Mouse (Mus musculus) stomach, embryonic 16.5 days (tissue): ENCODE data around the gene Ltbp3. TPM values are rescaled to one million over a fixed set of nuclear protein-coding genes. Genes with fewer than 3 reads are reported as not detected.
A peak's percentile ranks its signal among the peaks of the same experiment; 100 is the strongest.

Experiments
- ATAC-seq: fragments of 200-750 bp; cut with Nextera tagmentation; 2 replicates; pipeline ENCODE4 v1.8.0; 2017; ENCODE audit warnings: moderate number of reproducible peaks, moderate TSS enrichment; ENCODE audit not compliant: insufficient read depth, low FRiP score
- H3K27ac ChIP-seq: fragments of 300-500 bp; sonication (generic); 2 replicates; pipeline ENCODE4 v1.5.1; 2014; ENCODE audit warnings: low read length
- H3K27me3 ChIP-seq: fragments of 300-500 bp; sonication (generic); 2 replicates; pipeline ENCODE4 v1.6.1; 2014; ENCODE audit warnings: low read length, control low read depth, mixed read lengths; ENCODE audit not compliant: control insufficient read depth, insufficient read depth
- H3K36me3 ChIP-seq: fragments of 300-500 bp; sonication (generic); 2 replicates; pipeline ENCODE4 v1.6.1; 2014; ENCODE audit warnings: low read length; ENCODE audit not compliant: control insufficient read depth, insufficient read depth
- H3K4me1 ChIP-seq: fragments of 300-500 bp; sonication (generic); 2 replicates; pipeline ENCODE4 v1.6.1; 2014; ENCODE audit warnings: low read length, control low read depth, mixed read lengths; ENCODE audit not compliant: control insufficient read depth, insufficient read depth
- H3K4me2 ChIP-seq: fragments of 300-500 bp; sonication (generic); 2 replicates; pipeline ENCODE4 v1.6.1; 2014; ENCODE audit warnings: low read depth, low read length, mixed read lengths
- H3K4me3 ChIP-seq: fragments of 300-500 bp; sonication (generic); replicated peaks from 2 replicates; pipeline ENCODE4 v1.5.1; 2014; ENCODE audit warnings: mild to moderate bottlenecking, low read length
- H3K9ac ChIP-seq: fragments of 300-500 bp; sonication (generic); 2 replicates; pipeline ENCODE4 v1.6.1; 2014; ENCODE audit warnings: low read length
- H3K9me3 ChIP-seq: fragments of 300-500 bp; sonication (generic); replicated peaks from 2 replicates; pipeline ENCODE4 v1.6.1; 2016; ENCODE audit warnings: low read length, control low read depth; ENCODE audit not compliant: control insufficient read depth
- WGBS: fragments of 180-500 bp; shearing (Covaris S2); extraction: QIAGEN DNeasy Blood & Tissue Kit; methylation state at CpG from one replicate; pipeline ENCODE4 v1.1.7; 2014; 5-methylcytosine and 5-hydroxymethylcytosine counted together
- polyA plus RNA-seq: library from polyadenylated mRNA; unstranded; fragments of >200 nt; fragmentation: Nextera tagmentation; extraction: Ambion mirVana; gene quantifications from 2 replicates; pipeline ENCODE4 v1.2.1, GENCODE M21; 2015

Ltbp3 gene
- polyA plus RNA-seq, 1 experiment from 2014 or later: 24.6 TPM

- 25% methylated on average over 36 of the region's 36 CpGs for WGBS
- H3K27me3 ChIP-seq: no peaks in the 10 kb centered on the region
- ATAC-seq: 0 out of 2 replicates have a peak, but pooled peaks have one; percentile 9
- no peaks in the 10 kb centered on the region for H3K9me3 ChIP-seq
- H3K4me1 ChIP-seq: peaks cover 4% of the 10 kb centered on the region; the same call in 1 of the 2 replicates
- peak overlapping the region; percentile 23; the same call in 1 of the 2 replicates for H3K4me2 ChIP-seq
- peaks cover 36% of the 10 kb centered on the region for H3K36me3 ChIP-seq
- H3K4me3 ChIP-seq: no peak overlapping the region; the same call in 1 of the 2 replicates
- H3K27ac ChIP-seq: no peak overlapping the region
- H3K9ac ChIP-seq: peak overlapping the region; percentile 49
Observed at GRCm38 (mm10) chr19:5756991-5757636, 16.4 kb downstream of the Ltbp3 start.

- ATAC-seq: no peak
- WGBS: 88% methylated on average over 14 of the region's 14 CpGs
Observed at GRCm38 (mm10) chr19:5758878-5759403, 18.2 kb downstream of the Ltbp3 start.

GRCm38 (mm10) chr19:5763163-5763562 lies 22.5 kb downstream of the Ltbp3 start:
- Histone ChIP-seq H3K27ac (no peak overlapping the region), H3K4me2 (no peak overlapping the region), H3K4me3 (no peak overlapping the region), H3K9me3 (no peaks in the 10 kb centered on the region), H3K4me1 (no peaks in the 10 kb centered on the region), H3K9ac (no peak overlapping the region), H3K36me3 (peaks cover 50% of the 10 kb centered on the region), H3K27me3 (no peaks in the 10 kb centered on the region)
- 93% methylated on average over 6 of the region's 6 CpGs for WGBS
- ATAC-seq: no peak

More at GRCm38 (mm10) chr19:5758878-5759403, 18.2 kb downstream of the Ltbp3 start:
- no peak overlapping the region for H3K4me3 ChIP-seq
- no peaks in the 10 kb centered on the region for H3K27me3 ChIP-seq
- peaks cover 4% of the 10 kb centered on the region; the same call in 1 of the 2 replicates for H3K4me1 ChIP-seq
- H3K9ac ChIP-seq: no peak overlapping the region
- H3K9me3 ChIP-seq: no peaks in the 10 kb centered on the region
- H3K27ac ChIP-seq: no peak overlapping the region
- no peak overlapping the region for H3K4me2 ChIP-seq
- peaks cover 31% of the 10 kb centered on the region for H3K36me3 ChIP-seq

GRCm38 (mm10) chr19:5767271-5767670 lies 26.6 kb downstream of the Ltbp3 start:
- Histone ChIP-seq H3K4me3 (no peak overlapping the region), H3K27ac (no peak overlapping the region), H3K36me3 (peaks cover 23% of the 10 kb centered on the region), H3K4me1 (peaks cover 11% of the 10 kb centered on the region), H3K27me3 (no peaks in the 10 kb centered on the region), H3K9me3 (no peaks in the 10 kb centered on the region), H3K4me2 (no peak overlapping the region), H3K9ac (no peak overlapping the region)
- ATAC-seq: no peak
- 90% methylated on average over 4 of the region's 4 CpGs for WGBS

- Histone ChIP-seq H3K27ac (no peak overlapping the region), H3K4me2 (peak overlapping the region; percentile 92), H3K27me3 (no peaks in the 10 kb centered on the region), H3K4me3 (peak overlapping the region; percentile 78), H3K36me3 (0 out of 2 replicates have a peak, but pooled peaks cover 11% of the 10 kb centered on the region), H3K9me3 (no peaks in the 10 kb centered on the region), H3K9ac (peak overlapping the region; percentile 98), H3K4me1 (peaks cover 11% of the 10 kb centered on the region)
- ATAC-seq: no peak
- 35% methylated on average over 9 of the region's 9 CpGs for WGBS
Observed at GRCm38 (mm10) chr19:5770311-5770710, 29.6 kb downstream of the Ltbp3 start.

- no peaks in the 10 kb centered on the region for H3K27me3 ChIP-seq
- H3K36me3 ChIP-seq: 0 out of 2 replicates have a peak, but pooled peaks cover 6% of the 10 kb centered on the region
- peaks cover 11% of the 10 kb centered on the region for H3K4me1 ChIP-seq
- peak within 1 kb of the TSS; percentile 98 for H3K9ac ChIP-seq
- H3K4me2 ChIP-seq: peak within 1 kb of the TSS; percentile 92
- H3K27ac ChIP-seq: peak within 1 kb of the TSS; percentile 93
- under 1% methylated on average over 64 of the region's 64 CpGs for WGBS
- H3K4me3 ChIP-seq: peak within 1 kb of the TSS; percentile 78
- no peaks in the 10 kb centered on the region for H3K9me3 ChIP-seq
- ATAC-seq: peak; percentile 99
Observed at GRCm38 (mm10) chr19:5770925-5771860, 30.5 kb downstream of the Ltbp3 start, which contains the start of gene Scyl1. Gene Scyl1, minus strand, starts transcription at chr19:5771419.

GRCm38 (mm10) chr19:5777387-5778032 lies 36.8 kb downstream of the Ltbp3 start:
- ATAC-seq: no peak
- 79% methylated on average over 9 of the region's 9 CpGs for WGBS

GRCm38 (mm10) chr19:5778312-5778711 lies 37.6 kb downstream of the Ltbp3 start:
- WGBS: 54% methylated on average over 8 of the region's 8 CpGs
- no peak for ATAC-seq
- H3K27ac ChIP-seq: no peak overlapping the region
- H3K4me2 ChIP-seq: no peak overlapping the region
- H3K27me3 ChIP-seq: no peaks in the 10 kb centered on the region
- H3K4me3 ChIP-seq: no peak overlapping the region
- no peaks in the 10 kb centered on the region for H3K4me1 ChIP-seq
- no peaks in the 10 kb centered on the region for H3K36me3 ChIP-seq
- H3K9ac ChIP-seq: no peak overlapping the region
- no peaks in the 10 kb centered on the region for H3K9me3 ChIP-seq

More at GRCm38 (mm10) chr19:5777387-5778032, 36.8 kb downstream of the Ltbp3 start:
- no peak overlapping the region for H3K4me2 ChIP-seq
- H3K36me3 ChIP-seq: no peaks in the 10 kb centered on the region
- no peak overlapping the region for H3K27ac ChIP-seq
- H3K4me3 ChIP-seq: no peak overlapping the region
- no peaks in the 10 kb centered on the region for H3K27me3 ChIP-seq
- H3K9me3 ChIP-seq: no peaks in the 10 kb centered on the region
- no peaks in the 10 kb centered on the region for H3K4me1 ChIP-seq
- H3K9ac ChIP-seq: no peak overlapping the region
